Mouse (Mus musculus) adrenal gland, postnatal 36 days (tissue): ENCODE results near the gene C130074G19Rik. TPM values are rescaled to one million over a fixed set of nuclear protein-coding genes. Genes with fewer than 3 reads are reported as not detected.

ENCODE experiments used
- DNase-seq, 2 experiments: peaks; one replicate each; pipeline ENCODE4 v3.0.0; 2021; ENCODE audit warnings: mixed read lengths in 1 of 2
- long read RNA-seq, 2 experiments: library from polyadenylated mRNA; stranded (forward); transcript quantifications; one replicate each; pipeline ENCODE4 v2.0.0; 2021; ENCODE audit warnings: borderline sequencing depth in 2 of 2
- total RNA-seq, 2 experiments: library from RNA; stranded (reverse); gene quantifications; 2 replicates each; pipeline ENCODE4 v1.2.3; 2021

C130074G19Rik gene
- 10 to 100 TPM; 26.6 to 32.5 TPM for total RNA-seq
- long read RNA-seq, experiment 1, partial matches to known transcripts = 0 of 7 reads
- long read RNA-seq, experiment 1, other reads (novel, unspliced or antisense) = 4 of 7 reads
- long read RNA-seq, experiment 2, partial matches to known transcripts = 0 of 3 reads
- long read RNA-seq, experiment 2, other reads (novel, unspliced or antisense) = 2 of 3 reads

GRCm38 (mm10) chr1:184882281-184883268 is at the start of gene C130074G19Rik:
Gene C130074G19Rik, minus strand, starts transcription at chr1:184883218.
- peak; percentile 81 to 89 for DNase-seq

GRCm38 (mm10) chr1:184931097-184931496 is 48.1 kb upstream of the C130074G19Rik start:
- DNase-seq = no peak

GRCm38 (mm10) chr1:184928382-184928781 is 45.4 kb upstream of the C130074G19Rik start:
- DNase-seq = no peak

- DNase-seq = no peak
Observed at GRCm38 (mm10) chr1:184927911-184928310, 44.9 kb upstream of the C130074G19Rik start.

GRCm38 (mm10) chr1:184922824-184923223 is 39.8 kb upstream of the C130074G19Rik start:
- no peak for DNase-seq

GRCm38 (mm10) chr1:184920057-184920456 is 37.0 kb upstream of the C130074G19Rik start:
- DNase-seq = no peak

GRCm38 (mm10) chr1:184918227-184918888 is 35.3 kb upstream of the C130074G19Rik start:
- DNase-seq = no peak

GRCm38 (mm10) chr1:184912336-184912735 is 29.3 kb upstream of the C130074G19Rik start:
- no peak for DNase-seq

GRCm38 (mm10) chr1:184911861-184912260 is 28.8 kb upstream of the C130074G19Rik start:
- DNase-seq = no peak

- peak in 1 of 2 experiments; percentile 15 for DNase-seq
Observed at GRCm38 (mm10) chr1:184908558-184908957, 25.5 kb upstream of the C130074G19Rik start.

- DNase-seq = no peak
Observed at GRCm38 (mm10) chr1:184905904-184906745, 23.1 kb upstream of the C130074G19Rik start.

- no peak for DNase-seq
Observed at GRCm38 (mm10) chr1:184905371-184905770, 22.4 kb upstream of the C130074G19Rik start.

- DNase-seq = no peak
Observed at GRCm38 (mm10) chr1:184903697-184904096, 20.7 kb upstream of the C130074G19Rik start.

GRCm38 (mm10) chr1:184902886-184903285 is 19.9 kb upstream of the C130074G19Rik start:
- DNase-seq = no peak

- no peak for DNase-seq
Observed at GRCm38 (mm10) chr1:184897350-184897749, 14.3 kb upstream of the C130074G19Rik start.

GRCm38 (mm10) chr1:184891998-184892397 is 9.0 kb upstream of the C130074G19Rik start:
- peak in 1 of 2 experiments; percentile 29 for DNase-seq

- DNase-seq = peak in 1 of 2 experiments; percentile 20
Observed at GRCm38 (mm10) chr1:184889454-184889853, 6.4 kb upstream of the C130074G19Rik start.

GRCm38 (mm10) chr1:184886160-184886559 is 3.1 kb upstream of the C130074G19Rik start:
- no peak for DNase-seq

GRCm38 (mm10) chr1:184881861-184882260 is 1.2 kb downstream of the C130074G19Rik start:
- no peak for DNase-seq

GRCm38 (mm10) chr1:184881211-184881610 is 1.8 kb downstream of the C130074G19Rik start:
- no peak for DNase-seq

GRCm38 (mm10) chr1:184878860-184879259 is 4.2 kb downstream of the C130074G19Rik start:
- DNase-seq = no peak

GRCm38 (mm10) chr1:184877306-184877705 is 5.7 kb downstream of the C130074G19Rik start:
- DNase-seq = no peak
